Mouse (Mus musculus) MEL (cell line): ENCODE measurements at regions not wholly inside any gene's neighbourhood (a gene's known extent, or its start where the extent isn't known, plus 50 kb on each side); places are given as distances from the start of the nearest gene placed in this dataset.

Experiments used
- CTCF ChIP-seq, 3 experiments: IDR thresholded peaks in 2 of 3; conservative IDR thresholded peaks in 1 of 3; 2 replicates each; pipeline ENCODE4 v1.5.1; 2011 to 2012; ENCODE audit warnings: low read length in 3 of 3, low read depth in 2 of 3, mild to moderate bottlenecking in 2 of 3, improper control_type of control experiment in 1 of 3, inconsistent platforms in 1 of 3, mixed read lengths in 1 of 3, moderate library complexity in 1 of 3; ENCODE audit not compliant: control insufficient read depth in 1 of 3, insufficient read depth in 1 of 3, poor library complexity in 1 of 3, severe bottlenecking in 1 of 3
- EP300 ChIP-seq, 2 experiments: IDR thresholded peaks; 2 replicates each; pipeline ENCODE4 v1.6.1; 2011; ENCODE audit warnings: improper control_type of control experiment in 2 of 2, low read length in 2 of 2, low read depth in 1 of 2, mild to moderate bottlenecking in 1 of 2
- MAFK ChIP-seq: IDR thresholded peaks from 2 replicates; pipeline ENCODE4 v1.6.1; 2011; ENCODE audit warnings: low read depth, mild to moderate bottlenecking, low read length, improper control_type of control experiment, borderline replicate concordance
- MEF2A ChIP-seq: IDR thresholded peaks from 2 replicates; pipeline ENCODE4 v1.6.1; 2014; ENCODE audit warnings: low read depth, mild to moderate bottlenecking, inconsistent platforms, low read length, improper control_type of control experiment; ENCODE audit not compliant: poor library complexity, insufficient replicate concordance, severe bottlenecking; ENCODE audit errors: extremely low read depth
- POLR2A ChIP-seq, 2 experiments: IDR thresholded peaks; 2 replicates each; pipeline ENCODE4 v1.6.1; 2011 to 2012; ENCODE audit warnings: low read length in 2 of 2, mild to moderate bottlenecking in 2 of 2, control low read depth in 1 of 2, improper control_type of control experiment in 1 of 2, low read depth in 1 of 2, moderate library complexity in 1 of 2; ENCODE audit not compliant: control insufficient read depth in 1 of 2, insufficient read depth in 1 of 2, poor library complexity in 1 of 2

- TF ChIP-seq POLR2A (IDR thresholded peaks at IDR 0.05; ENCODE audit: control insufficient read depth in 1 of 2, insufficient read depth in 1 of 2, low read depth in 1 of 2, low read length in 2 of 2, poor library complexity in 1 of 2): no peak
- TF ChIP-seq MEF2A: no peak
- TF ChIP-seq EP300 (IDR thresholded peaks at IDR 0.05; ENCODE audit: low read depth in 1 of 2, low read length in 2 of 2): no peak
- TF ChIP-seq MAFK: no peak
- no peak for TF ChIP-seq CTCF (IDR thresholded peaks at IDR 0.05 in 2 of 3, conservative IDR thresholded peaks at IDR 0.05 in 1 of 3; ENCODE audit: control insufficient read depth in 1 of 3, insufficient read depth in 1 of 3, low read depth in 2 of 3, low read length in 3 of 3, poor library complexity in 1 of 3, severe bottlenecking in 1 of 3)
Measured at GRCm38 (mm10) chr12:19125541-19125940, 611.2 kb downstream of the 5730507C01Rik start.
